Mouse (Mus musculus): ENCODE measurements around the gene Sdhb. TPM values are rescaled to one million over a fixed set of nuclear protein-coding genes. Genes with fewer than 3 reads are reported as not detected.

The Sdhb gene
- polyA plus RNA-seq, 1 experiment from 2014 or later, result 401 TPM

DNA sequence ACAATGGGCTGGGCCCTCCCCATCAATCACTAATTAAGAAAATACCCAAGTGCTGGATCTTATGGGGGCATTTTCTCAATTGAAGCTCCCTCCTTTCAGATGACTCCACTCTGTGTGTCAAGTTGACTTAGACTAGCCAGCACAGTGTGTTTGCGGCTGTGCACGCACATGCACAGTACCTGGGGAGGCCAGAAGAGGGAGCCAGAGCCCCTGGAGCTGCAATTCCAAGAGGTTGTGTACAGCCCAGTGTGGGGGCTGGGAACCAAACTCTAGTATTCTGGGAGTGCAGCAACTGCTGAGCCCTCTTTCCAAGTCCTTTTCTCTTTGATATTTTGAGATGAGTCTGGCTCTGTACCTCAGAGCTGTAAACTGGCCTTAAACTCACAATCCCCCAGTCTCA, 20.6 kb downstream of the Sdhb start:
- H3K4me1 ChIP-seq (ENCODE audit: control insufficient read depth, insufficient read depth, low read length), result peaks cover 19% of the 10 kb centered on the region
- 0 out of 2 replicates have a peak, but pooled peaks cover 3% of the 10 kb centered on the region for H3K9me3 ChIP-seq (replicated peaks; ENCODE audit: control insufficient read depth, low read length)
- H3K27me3 ChIP-seq (ENCODE audit: control insufficient read depth, insufficient read depth, low read length), result no peaks in the 10 kb centered on the region
- no peak overlapping the region for H3K9ac ChIP-seq (ENCODE audit: low read length)
- peaks cover 8% of the 10 kb centered on the region; the same call in 1 of the 2 replicates for H3K36me3 ChIP-seq (ENCODE audit: control insufficient read depth, insufficient read depth, low read length)
- no peak for ATAC-seq (ENCODE audit: insufficient read depth, low FRiP score)
- WGBS, result 80% methylated on average over 2 of the region's 2 CpGs
- H3K27ac ChIP-seq (ENCODE audit: low read length), result no peak overlapping the region
- no peak overlapping the region for H3K4me3 ChIP-seq (replicated peaks; ENCODE audit: low read length)
- no peak overlapping the region for H3K4me2 ChIP-seq (ENCODE audit: low read depth, low read length)

- Histone ChIP-seq H3K9ac (ENCODE audit: low read length) (peak overlapping the region; percentile 50; the same call in 1 of the 2 replicates), H3K4me2 (ENCODE audit: low read depth, low read length) (0 out of 2 replicates have a peak overlapping the region, but pooled peaks have one; percentile 12), H3K27ac (ENCODE audit: low read length) (peak overlapping the region; percentile 92), H3K9me3 (replicated peaks; ENCODE audit: control insufficient read depth, low read length) (0 out of 2 replicates have a peak, but pooled peaks cover 3% of the 10 kb centered on the region), H3K4me3 (replicated peaks; ENCODE audit: low read length) (no peak overlapping the region), H3K36me3 (ENCODE audit: control insufficient read depth, insufficient read depth, low read length) (peaks cover 8% of the 10 kb centered on the region; the same call in 1 of the 2 replicates), H3K4me1 (ENCODE audit: control insufficient read depth, insufficient read depth, low read length) (peaks cover 21% of the 10 kb centered on the region), H3K27me3 (ENCODE audit: control insufficient read depth, insufficient read depth, low read length) (no peaks in the 10 kb centered on the region)
- no peak for ATAC-seq (ENCODE audit: insufficient read depth, low FRiP score)
- 34% methylated on average over 4 of the region's 4 CpGs for WGBS
Measured at GRCm38 (mm10) chr4:140982808-140983207, 21.8 kb downstream of the Sdhb start.

- Histone ChIP-seq H3K4me3 (replicated peaks; ENCODE audit: low read length) (no peak overlapping the region), H3K27me3 (ENCODE audit: control insufficient read depth, insufficient read depth, low read length) (no peaks in the 10 kb centered on the region), H3K9me3 (replicated peaks; ENCODE audit: control insufficient read depth, low read length) (0 out of 2 replicates have a peak, but pooled peaks cover 3% of the 10 kb centered on the region), H3K36me3 (ENCODE audit: control insufficient read depth, insufficient read depth, low read length) (peaks cover 8% of the 10 kb centered on the region; the same call in 1 of the 2 replicates), H3K27ac (ENCODE audit: low read length) (peak overlapping the region; percentile 92), H3K9ac (ENCODE audit: low read length) (peak overlapping the region; percentile 50), H3K4me2 (ENCODE audit: low read depth, low read length) (peak overlapping the region; percentile 12; the same call in 1 of the 2 replicates), H3K4me1 (ENCODE audit: control insufficient read depth, insufficient read depth, low read length) (peaks cover 24% of the 10 kb centered on the region)
- ATAC-seq (ENCODE audit: insufficient read depth, low FRiP score), result peak; percentile 82
- 9% methylated on average over 9 of the region's 9 CpGs for WGBS
Measured at GRCm38 (mm10) chr4:140983442-140983841, 22.4 kb downstream of the Sdhb start.

DNA sequence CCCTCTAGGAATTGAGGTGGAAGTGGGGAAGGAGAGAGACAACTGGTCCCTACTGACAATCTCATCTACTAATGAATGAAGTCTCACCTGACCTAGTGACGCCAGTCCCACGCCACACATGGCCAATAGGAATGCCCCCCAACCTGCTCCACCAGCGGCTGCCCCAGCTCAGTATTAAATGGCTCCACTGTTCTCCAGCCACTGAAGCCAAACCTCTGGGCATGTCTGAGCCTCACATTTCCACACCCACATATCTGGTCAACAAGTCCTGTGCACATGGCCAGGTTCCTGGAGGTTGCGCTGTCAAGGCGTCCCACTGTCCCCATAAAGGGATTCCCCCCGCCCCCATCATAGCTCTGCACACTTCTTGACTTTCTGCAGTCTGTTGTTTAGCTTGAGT, 23.5 kb downstream of the Sdhb start:
- H3K36me3 ChIP-seq (ENCODE audit: control insufficient read depth, insufficient read depth, low read length), result 0 out of 2 replicates have a peak, but pooled peaks cover under 1% of the 10 kb centered on the region
- no peak overlapping the region for H3K4me2 ChIP-seq (ENCODE audit: low read depth, low read length)
- H3K9ac ChIP-seq (ENCODE audit: low read length), result no peak overlapping the region
- 0 out of 2 replicates have a peak overlapping the region, but pooled peaks have one; percentile 18 for H3K27ac ChIP-seq (ENCODE audit: low read length)
- 0 out of 2 replicates have a peak, but pooled peaks cover 3% of the 10 kb centered on the region for H3K9me3 ChIP-seq (replicated peaks; ENCODE audit: control insufficient read depth, low read length)
- WGBS, result 80% methylated on average over 6 of the region's 6 CpGs
- H3K4me3 ChIP-seq (replicated peaks; ENCODE audit: low read length), result no peak overlapping the region
- peaks cover 31% of the 10 kb centered on the region for H3K4me1 ChIP-seq (ENCODE audit: control insufficient read depth, insufficient read depth, low read length)
- H3K27me3 ChIP-seq (ENCODE audit: control insufficient read depth, insufficient read depth, low read length), result no peaks in the 10 kb centered on the region
- ATAC-seq (ENCODE audit: insufficient read depth, low FRiP score), result no peak

DNA sequence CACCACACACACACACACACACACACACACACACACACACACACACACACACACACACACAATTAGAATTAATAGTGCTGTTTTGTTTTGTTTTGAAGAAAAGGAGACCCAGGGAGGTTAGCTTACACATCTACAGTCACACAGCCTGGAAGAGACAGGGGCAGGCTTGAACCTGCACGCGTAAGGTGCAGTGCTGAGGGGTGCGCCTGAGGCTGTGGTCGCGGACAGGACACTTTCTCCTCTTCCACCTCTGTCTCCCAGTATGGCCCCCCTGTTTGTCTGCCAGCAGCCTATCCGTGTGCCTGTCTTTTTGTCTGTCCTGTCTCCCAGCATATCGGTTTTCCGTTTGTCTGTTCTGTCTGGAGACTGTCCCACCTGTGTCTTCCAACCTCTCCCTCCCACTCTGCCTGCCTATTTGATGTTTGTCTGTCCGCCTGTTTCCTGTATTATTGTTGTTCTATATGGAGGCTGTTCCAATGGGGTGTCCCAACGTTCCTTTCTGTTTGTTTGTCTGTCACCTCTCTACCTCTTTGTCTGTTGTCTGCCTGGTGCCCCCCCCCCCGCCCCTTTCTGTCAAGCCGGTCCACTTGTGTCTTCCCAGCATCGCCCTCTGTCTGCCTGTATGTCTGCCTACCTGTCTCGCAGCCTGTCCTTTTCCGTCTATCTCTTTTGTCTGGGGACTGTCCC, 25.2 kb downstream of the Sdhb start:
- Histone ChIP-seq H3K4me3 (replicated peaks; ENCODE audit: low read length) (peak overlapping the region; percentile 93), H3K27me3 (ENCODE audit: control insufficient read depth, insufficient read depth, low read length) (no peaks in the 10 kb centered on the region), H3K36me3 (ENCODE audit: control insufficient read depth, insufficient read depth, low read length) (no peaks in the 10 kb centered on the region), H3K9me3 (replicated peaks; ENCODE audit: control insufficient read depth, low read length) (0 out of 2 replicates have a peak, but pooled peaks cover 3% of the 10 kb centered on the region), H3K27ac (ENCODE audit: low read length) (no peak overlapping the region), H3K9ac (ENCODE audit: low read length) (peak overlapping the region; percentile 90), H3K4me1 (ENCODE audit: control insufficient read depth, insufficient read depth, low read length) (peaks cover 34% of the 10 kb centered on the region), H3K4me2 (ENCODE audit: low read depth, low read length) (peak overlapping the region; percentile 78)
- ATAC-seq (ENCODE audit: insufficient read depth, low FRiP score), result no peak
- WGBS, result 29% methylated on average over 15 of the region's 15 CpGs

GRCm38 (mm10) chr4:140986711-140987395, 25.9 kb downstream of the Sdhb start, which contains the start of gene Atp13a2:
Gene Atp13a2, plus strand, starts transcription at chr4:140986873.
- Histone ChIP-seq H3K4me3 (replicated peaks; ENCODE audit: low read length) (peak within 1 kb of the TSS; percentile 93), H3K4me2 (ENCODE audit: low read depth, low read length) (peak within 1 kb of the TSS; percentile 78), H3K9me3 (replicated peaks; ENCODE audit: control insufficient read depth, low read length) (no peaks in the 10 kb centered on the region), H3K36me3 (ENCODE audit: control insufficient read depth, insufficient read depth, low read length) (no peaks in the 10 kb centered on the region), H3K9ac (ENCODE audit: low read length) (peak within 1 kb of the TSS; percentile 90), H3K4me1 (ENCODE audit: control insufficient read depth, insufficient read depth, low read length) (peaks cover 34% of the 10 kb centered on the region), H3K27ac (ENCODE audit: low read length) (no peak within 1 kb of the TSS), H3K27me3 (ENCODE audit: control insufficient read depth, insufficient read depth, low read length) (no peaks in the 10 kb centered on the region)
- peak; percentile 81 for ATAC-seq (ENCODE audit: insufficient read depth, low FRiP score)
- WGBS, result under 1% methylated on average over 58 of the region's 58 CpGs

DNA sequence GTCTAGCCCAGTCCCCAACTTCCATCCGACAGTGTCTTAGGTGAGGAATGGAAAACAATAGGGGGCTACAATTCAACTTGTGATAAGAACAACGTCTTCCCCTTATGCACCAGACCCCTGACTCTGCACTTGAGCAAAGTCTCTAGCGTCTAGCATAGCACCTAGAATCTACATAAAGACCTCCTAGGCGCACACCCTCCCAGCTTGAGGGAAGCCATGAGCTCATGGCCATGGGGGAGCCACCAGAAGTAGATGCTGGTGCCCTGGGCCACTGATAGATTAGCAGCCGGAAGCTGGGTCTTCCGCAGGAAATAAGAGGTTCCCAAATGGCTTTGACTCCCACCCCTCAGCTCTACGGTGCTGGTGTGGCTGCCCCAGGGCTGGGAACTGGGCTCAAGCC, 26.5 kb downstream of the Sdhb start:
- H3K4me1 ChIP-seq (ENCODE audit: control insufficient read depth, insufficient read depth, low read length), result peaks cover 34% of the 10 kb centered on the region

GRCm38 (mm10) chr4:140988706-140989290, 27.8 kb downstream of the Sdhb start:
- H3K4me1 ChIP-seq (ENCODE audit: control insufficient read depth, insufficient read depth, low read length), result peaks cover 24% of the 10 kb centered on the region
- H3K4me2 ChIP-seq (ENCODE audit: low read depth, low read length), result no peak overlapping the region
- H3K9ac ChIP-seq (ENCODE audit: low read length), result no peak overlapping the region
- H3K4me3 ChIP-seq (replicated peaks; ENCODE audit: low read length), result no peak overlapping the region
- peaks cover 5% of the 10 kb centered on the region; the same call in 1 of the 2 replicates for H3K36me3 ChIP-seq (ENCODE audit: control insufficient read depth, insufficient read depth, low read length)
- 60% methylated on average over 7 of the region's 7 CpGs for WGBS
- H3K9me3 ChIP-seq (replicated peaks; ENCODE audit: control insufficient read depth, low read length), result no peaks in the 10 kb centered on the region
- no peaks in the 10 kb centered on the region for H3K27me3 ChIP-seq (ENCODE audit: control insufficient read depth, insufficient read depth, low read length)
- ATAC-seq (ENCODE audit: insufficient read depth, low FRiP score), result no peak
- H3K27ac ChIP-seq (ENCODE audit: low read length), result no peak overlapping the region

More for the DNA sequence above, 26.5 kb downstream of the Sdhb start:
- no peak overlapping the region for H3K27ac ChIP-seq (ENCODE audit: low read length)
- no peak for ATAC-seq (ENCODE audit: insufficient read depth, low FRiP score)
- H3K36me3 ChIP-seq (ENCODE audit: control insufficient read depth, insufficient read depth, low read length), result no peaks in the 10 kb centered on the region
- H3K4me2 ChIP-seq (ENCODE audit: low read depth, low read length), result peak overlapping the region; percentile 78
- H3K27me3 ChIP-seq (ENCODE audit: control insufficient read depth, insufficient read depth, low read length), result no peaks in the 10 kb centered on the region
- 28% methylated on average over 7 of the region's 7 CpGs for WGBS
- H3K4me3 ChIP-seq (replicated peaks; ENCODE audit: low read length), result peak overlapping the region; percentile 93
- peak overlapping the region; percentile 90 for H3K9ac ChIP-seq (ENCODE audit: low read length)
- H3K9me3 ChIP-seq (replicated peaks; ENCODE audit: control insufficient read depth, low read length), result no peaks in the 10 kb centered on the region

All from stomach, embryonic 16.5 days (tissue).